Mouse (Mus musculus): ENCODE results near the gene Wfdc12.
"Not testable (repeated sequence)": the region's sequence is repeated elsewhere in the genome, so short reads cannot be mapped to it uniquely, and the experiment has no call there.

The Wfdc12 gene

DNA sequence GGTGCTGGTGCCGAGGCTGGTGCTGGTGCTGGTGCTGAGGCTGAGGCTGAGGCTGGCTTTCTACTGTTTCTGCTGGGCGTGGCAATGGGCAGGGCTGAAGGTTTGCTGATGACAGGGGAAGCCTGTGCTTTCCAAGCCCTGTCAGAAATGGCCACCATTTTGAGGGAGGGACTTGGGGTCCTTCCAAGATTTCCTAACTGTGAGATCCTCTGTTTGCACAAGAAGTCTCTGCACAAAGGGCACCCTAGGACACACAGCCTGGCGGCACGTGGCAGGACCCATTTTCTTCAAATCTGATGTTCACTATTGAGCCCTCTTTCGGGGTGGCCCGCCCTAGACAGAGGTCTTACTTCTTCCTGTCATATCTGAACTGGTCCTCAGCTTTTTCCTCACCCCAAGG is at the start of gene Wfdc12:
Gene Wfdc12 (minus strand): TSS at position 33 of the 400 bp plus-strand sequence.
- in situ Hi-C loops (cut with MboI, MseI), result no loop called here

- in situ Hi-C loops (cut with MboI, MseI), result no loop called here
These were observed 48.0 kb upstream of the Wfdc12 start, which contains the start of gene Svs2 for GRCm38 (mm10) chr2:164238366-164238765. Gene Svs2 (minus strand): TSS chr2:164238466.

DNA sequence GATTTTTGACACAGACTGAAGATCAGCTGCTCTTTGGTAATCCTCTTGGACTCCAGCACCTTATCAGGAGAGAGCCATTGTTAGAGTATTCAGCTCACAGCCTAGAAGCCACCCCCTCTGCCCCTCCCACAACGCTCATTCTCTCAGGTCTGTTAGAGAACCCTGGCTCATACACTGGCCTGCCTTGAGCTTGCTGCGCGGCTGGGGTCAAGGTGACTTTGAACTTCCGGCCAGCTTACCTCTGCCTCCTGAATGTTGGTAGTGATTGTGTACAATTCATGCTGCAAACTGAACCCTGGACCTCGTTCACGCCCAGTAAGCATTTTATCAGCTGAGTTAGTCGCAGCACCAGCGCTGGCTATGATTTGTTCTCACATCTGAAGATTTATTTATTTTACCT is 42.3 kb upstream of the Wfdc12 start:
- in situ Hi-C loops (cut with MboI, MseI), result no loop called here

GRCm38 (mm10) chr2:164228361-164229070 is 38.1 kb upstream of the Wfdc12 start:
- in situ Hi-C loops (cut with MboI, MseI), result no loop called here

DNA sequence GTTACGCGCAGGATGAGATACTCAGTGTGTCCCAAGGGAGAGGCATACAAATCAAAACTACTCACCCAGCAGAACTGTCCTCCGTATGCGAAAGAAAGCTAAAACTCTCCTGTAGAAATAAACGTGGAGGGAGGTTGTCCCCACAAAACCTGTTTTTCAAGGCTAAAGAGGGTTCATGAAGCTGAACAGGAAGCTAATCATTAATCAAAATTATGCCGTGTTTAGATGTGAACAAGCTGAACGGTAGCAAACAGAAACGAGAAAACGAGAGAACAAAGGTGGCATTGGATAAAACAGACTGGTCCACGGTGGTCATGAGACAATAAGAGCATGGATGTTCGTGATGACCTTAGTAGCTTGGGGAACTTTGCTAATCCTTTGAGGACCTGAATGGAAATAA is 31.1 kb upstream of the Wfdc12 start, which contains the start of gene Wfdc15b:
Gene Wfdc15b (minus strand): TSS at position 139 of the 400 bp plus-strand sequence.
- in situ Hi-C loops (cut with MboI, MseI), result no loop called here

DNA sequence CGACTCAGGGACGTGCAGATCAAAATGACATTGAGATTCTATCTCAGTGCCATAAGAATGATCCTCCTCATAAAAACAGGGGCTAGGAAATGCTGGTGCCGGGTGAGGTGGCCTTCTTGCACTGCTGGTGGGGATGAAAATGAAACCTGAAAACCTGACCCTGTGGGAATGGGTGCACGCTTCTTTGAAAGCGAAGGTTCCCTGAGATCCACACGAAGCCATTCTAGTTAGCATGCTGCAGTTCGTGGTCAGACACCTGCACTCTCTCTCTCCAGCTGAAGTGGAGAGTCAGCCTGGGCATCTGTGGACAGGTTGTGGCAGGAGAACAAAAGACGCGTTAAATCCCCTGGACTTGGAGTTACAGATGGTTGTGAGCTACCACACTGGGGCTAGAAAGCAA is 28.9 kb upstream of the Wfdc12 start:
- in situ Hi-C loops (cut with MboI, MseI), result no loop called here

GRCm38 (mm10) chr2:164212711-164213110 is 22.3 kb upstream of the Wfdc12 start:
- in situ Hi-C loops (cut with MboI, MseI), result no loop called here

GRCm38 (mm10) chr2:164210892-164211291 is 20.5 kb upstream of the Wfdc12 start:
- in situ Hi-C loops (cut with MboI, MseI), result no loop called here

DNA sequence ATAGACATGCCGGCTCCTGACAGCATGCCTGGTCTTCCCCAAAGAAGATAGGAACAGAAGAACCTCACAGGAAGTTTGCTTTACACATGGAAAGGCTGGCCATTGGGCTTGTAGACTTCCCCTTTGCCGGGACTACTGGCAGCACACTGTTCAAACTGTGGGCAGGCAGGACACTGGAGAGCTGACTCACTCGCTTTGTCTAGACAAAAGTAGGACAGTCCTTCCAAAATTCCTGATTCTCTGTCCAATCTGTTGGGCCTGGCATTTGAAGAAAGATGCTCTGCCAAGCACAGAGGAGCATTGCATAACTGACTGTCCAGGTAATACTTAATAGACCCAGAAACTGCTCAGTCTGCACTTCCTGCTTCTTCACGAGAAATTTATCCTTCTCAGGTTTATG is 16.3 kb upstream of the Wfdc12 start:
- in situ Hi-C loops (cut with MboI, MseI), result no loop called here

DNA sequence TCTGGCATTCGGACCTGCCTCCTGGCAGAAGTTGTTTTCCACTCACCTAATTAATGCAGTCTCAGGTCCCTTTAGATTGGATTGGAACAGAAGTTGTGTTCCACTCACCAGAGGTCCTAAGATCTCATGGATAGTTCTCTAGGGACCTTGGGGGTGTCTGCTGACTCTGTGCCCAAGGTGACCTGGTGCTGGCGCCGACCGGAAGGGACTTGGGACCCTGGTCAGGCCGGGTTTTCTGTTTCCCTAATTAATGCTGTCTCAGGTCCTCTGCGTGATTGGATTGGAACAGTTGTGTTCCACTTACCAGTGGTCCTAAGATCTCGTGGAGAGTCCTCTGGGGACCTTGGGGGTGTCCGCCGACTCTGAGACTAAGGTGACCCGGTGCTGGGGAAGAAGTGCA is 15.6 kb upstream of the Wfdc12 start:
- in situ Hi-C loops (cut with MboI, MseI), result not testable (repeated sequence)

DNA sequence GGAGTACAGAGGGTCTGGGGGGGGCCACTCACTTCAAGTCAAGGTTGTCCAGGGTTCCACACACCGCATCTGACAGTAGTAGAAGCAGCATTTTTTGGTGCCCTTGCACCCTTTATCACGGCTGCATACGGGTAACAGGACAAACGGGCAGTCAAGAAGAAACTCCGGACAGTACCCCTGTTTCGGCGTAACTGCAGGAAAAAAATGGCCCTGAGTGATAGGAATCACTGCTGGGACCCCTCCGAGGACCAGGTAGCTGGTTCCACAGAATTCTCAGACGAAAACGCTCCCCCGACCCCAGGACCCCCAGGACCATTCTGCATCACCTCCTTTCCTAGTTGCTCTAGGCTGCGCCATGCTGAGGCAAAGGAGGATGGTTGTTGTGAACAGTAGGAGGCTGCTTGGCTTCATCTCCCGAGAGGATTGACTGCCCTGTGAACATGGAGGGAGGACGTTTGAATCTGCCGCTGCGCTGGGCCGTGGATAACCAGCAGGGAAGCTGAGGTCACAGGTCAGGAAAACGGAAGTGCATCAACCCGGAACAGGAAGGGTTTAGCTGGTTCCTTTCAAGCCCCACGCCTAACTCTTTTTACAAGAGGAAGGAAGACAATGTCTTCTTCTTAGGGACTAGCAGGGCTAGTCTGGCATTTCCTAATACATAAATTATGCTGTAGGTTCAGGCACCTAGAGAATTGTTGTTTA is 9.4 kb upstream of the Wfdc12 start, which contains the start of gene Wfdc15a:
Gene Wfdc15a (minus strand): TSS at position 505 of the 702 bp plus-strand sequence.
- in situ Hi-C loops (cut with MboI, MseI), result no loop called here

DNA sequence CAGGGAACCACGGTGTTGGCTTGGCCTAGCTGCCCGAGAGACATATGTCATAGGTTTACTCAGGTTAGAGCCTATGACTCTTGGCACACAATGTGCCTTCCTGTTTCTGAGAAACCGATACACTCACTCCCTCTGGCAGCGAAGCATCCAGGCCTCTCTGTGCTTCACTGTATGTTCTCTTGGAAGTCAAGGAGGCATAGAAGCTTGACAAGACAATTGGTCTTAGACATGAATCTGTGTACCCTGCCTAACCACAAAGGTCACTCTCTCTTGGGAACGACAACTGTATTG is 6.2 kb upstream of the Wfdc12 start:
- in situ Hi-C loops (cut with MboI, MseI), result no loop called here

GRCm38 (mm10) chr2:164195971-164196699 is 5.7 kb upstream of the Wfdc12 start:
- in situ Hi-C loops (cut with MboI, MseI), result no loop called here

DNA sequence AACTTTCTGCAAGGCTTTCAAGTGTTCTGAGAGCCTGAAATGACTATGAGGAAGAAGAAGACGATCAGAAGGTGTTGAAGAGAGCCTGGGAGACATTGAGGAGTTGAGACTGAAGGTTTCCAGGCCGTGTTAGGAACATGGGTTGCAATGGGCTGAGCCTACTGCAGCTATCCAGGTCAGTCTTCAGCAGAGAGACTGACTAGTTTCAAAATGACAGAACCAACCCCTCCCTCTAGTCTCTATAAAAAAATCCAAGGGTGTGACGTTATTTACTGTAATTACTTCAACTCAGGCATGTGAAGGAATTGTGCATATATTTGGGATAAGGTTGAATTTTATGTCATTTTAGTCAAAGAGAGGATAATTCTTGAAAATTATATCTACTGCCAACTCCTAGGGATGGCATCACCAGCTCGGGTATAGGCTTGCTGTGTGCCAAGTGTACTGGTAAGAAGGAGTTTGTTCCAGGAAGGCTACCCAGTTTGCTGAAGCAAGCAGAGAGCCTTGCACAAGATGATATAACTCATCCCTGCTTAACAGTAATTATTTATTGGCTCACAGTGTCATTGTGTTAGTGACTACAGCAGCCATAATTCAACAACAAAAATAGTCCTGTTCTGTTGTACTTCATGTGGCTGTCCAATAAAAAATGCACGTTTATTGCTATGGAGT is 4.7 kb upstream of the Wfdc12 start:
- in situ Hi-C loops (cut with MboI, MseI), result no loop called here

GRCm38 (mm10) chr2:164192279-164192678 is 1.9 kb upstream of the Wfdc12 start:
- in situ Hi-C loops (cut with MboI, MseI), result no loop called here

GRCm38 (mm10) chr2:164188722-164189121 is 1.7 kb downstream of the Wfdc12 start:
- in situ Hi-C loops (cut with MboI, MseI), result no loop called here

- in situ Hi-C loops (cut with MboI, MseI), result no loop called here
These were observed 6.2 kb downstream of the Wfdc12 start for GRCm38 (mm10) chr2:164184145-164184719.

- in situ Hi-C loops (cut with MboI, MseI), result no loop called here
These were observed 7.1 kb downstream of the Wfdc12 start for GRCm38 (mm10) chr2:164183340-164183739.

DNA sequence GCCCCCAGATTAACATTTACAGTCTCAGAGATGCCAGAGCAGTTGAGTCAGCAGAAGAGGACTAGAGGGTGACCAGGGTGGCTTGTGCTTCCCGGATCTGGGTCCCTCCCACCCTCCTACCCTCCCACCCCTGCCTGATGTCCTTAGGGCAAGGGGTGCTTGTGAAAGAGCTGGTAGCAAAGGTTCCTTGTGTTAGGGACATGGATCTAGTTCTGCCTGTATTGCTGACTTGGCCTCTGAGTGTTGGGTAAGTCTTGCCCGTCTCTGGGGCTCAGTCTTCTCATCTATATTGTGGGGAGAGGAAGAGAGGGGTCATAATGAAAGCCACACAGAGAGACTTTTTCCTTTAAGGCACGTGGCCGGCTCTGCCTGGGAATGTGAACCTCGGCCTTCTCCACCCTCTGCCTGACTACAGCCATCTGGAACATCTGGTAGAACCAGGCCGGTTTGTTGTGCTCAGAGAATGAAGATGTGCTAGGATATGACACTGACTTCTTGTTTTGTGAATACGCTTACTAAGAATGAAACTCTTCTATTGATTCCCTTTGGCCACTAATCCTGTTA is 7.6 kb downstream of the Wfdc12 start, which contains the start of gene Wfdc5:
Gene Wfdc5 (minus strand): TSS at position 51 of the 564 bp plus-strand sequence.
- in situ Hi-C loops (cut with MboI, MseI), result no loop called here

DNA sequence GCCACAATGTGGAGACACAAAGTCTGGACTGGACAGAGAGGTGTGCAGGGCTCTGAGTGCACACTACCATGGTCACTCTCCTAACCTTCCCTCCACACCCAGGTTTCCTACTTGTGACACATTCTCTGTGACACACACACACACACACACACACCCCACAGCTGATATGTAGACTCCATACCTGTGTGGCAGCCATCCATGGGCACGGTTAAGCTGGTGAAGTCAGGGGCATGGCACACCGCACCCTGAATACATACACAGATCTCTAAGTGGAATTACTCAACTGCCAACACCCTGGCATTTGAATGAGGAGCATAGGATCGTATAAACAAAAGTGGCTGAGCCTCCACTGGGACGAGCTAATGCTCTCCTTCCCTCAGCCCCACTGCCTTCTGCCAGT is 9.6 kb downstream of the Wfdc12 start:
- in situ Hi-C loops (cut with MboI, MseI), result no loop called here

- in situ Hi-C loops (cut with MboI, MseI), result no loop called here
These were observed 10.3 kb downstream of the Wfdc12 start for GRCm38 (mm10) chr2:164180124-164180523.
